Mouse (Mus musculus): ENCODE data around the gene Hist1h2bg. TPM values are rescaled to one million over a fixed set of nuclear protein-coding genes. Genes with fewer than 3 reads are reported as not detected.
"Not testable (repeated sequence)": the region's sequence is repeated elsewhere in the genome, so short reads cannot be mapped to it uniquely, and the experiment has no call there.

The Hist1h2bg gene
- polyA plus RNA-seq, 1 experiment from 2014 or later: 2.5 TPM

- Histone ChIP-seq H3K27me3 (no peaks in the 10 kb centered on the region), H3K9me3 (no peaks in the 10 kb centered on the region), H3K4me3 (peak overlapping the region; percentile 53), H3K36me3 (no peaks in the 10 kb centered on the region), H3K27ac (replicated peaks) (peak overlapping the region; percentile 90), H3K9ac (peak overlapping the region; percentile 63), H3K4me2 (peak overlapping the region; percentile 100), H3K4me1 (replicated peaks) (peaks cover 38% of the 10 kb centered on the region)
- WGBS: under 1% methylated on average over 53 of the region's 54 CpGs
- ATAC-seq (ENCODE audit: low FRiP score, low read depth): peak; percentile 79
These were observed 16.0 kb upstream of the Hist1h2bg start for GRCm38 (mm10) chr13:23554925-23555838.

GRCm38 (mm10) chr13:23555839-23556416 lies 15.3 kb upstream of the Hist1h2bg start:
- Histone ChIP-seq H3K9ac (peak overlapping the region; percentile 63), H3K27ac (replicated peaks) (peak overlapping the region; percentile 90), H3K4me1 (replicated peaks) (peaks cover 36% of the 10 kb centered on the region), H3K4me3 (peak overlapping the region; percentile 53), H3K4me2 (peak overlapping the region; percentile 100), H3K36me3 (no peaks in the 10 kb centered on the region), H3K9me3 (no peaks in the 10 kb centered on the region), H3K27me3 (no peaks in the 10 kb centered on the region)
- ATAC-seq (ENCODE audit: low FRiP score, low read depth): peak; percentile 88
- WGBS: 0% methylated on average over 18 of the region's 18 CpGs

DNA sequence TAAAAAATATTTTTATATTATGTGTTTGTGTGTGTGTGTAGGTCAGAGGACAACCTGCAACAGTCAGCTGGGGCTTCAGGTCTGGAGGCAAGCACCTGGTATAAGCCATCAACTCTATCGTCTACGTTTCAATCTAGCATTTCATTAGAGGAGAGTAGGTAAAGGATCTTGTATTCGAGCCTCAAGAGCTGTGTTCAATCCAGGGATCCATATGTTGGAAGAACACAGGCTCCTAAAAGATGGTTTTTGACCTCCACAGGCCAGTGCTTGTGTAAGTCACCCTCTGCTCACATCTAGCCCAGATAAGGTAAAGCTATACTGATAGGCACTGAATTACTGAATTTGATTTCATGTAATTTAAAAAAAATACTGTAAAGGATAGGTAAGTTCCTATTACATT lies 14.3 kb upstream of the Hist1h2bg start:
- ATAC-seq (ENCODE audit: low FRiP score, low read depth): no peak
- Histone ChIP-seq H3K27ac (replicated peaks) (0 out of 2 replicates have a peak overlapping the region, but pooled peaks have one; percentile 11), H3K4me2 (0 out of 2 replicates have a peak overlapping the region, but pooled peaks have one; percentile 100), H3K4me3 (no peak overlapping the region), H3K9me3 (no peaks in the 10 kb centered on the region), H3K36me3 (no peaks in the 10 kb centered on the region), H3K4me1 (replicated peaks) (peaks cover 32% of the 10 kb centered on the region), H3K9ac (no peak overlapping the region), H3K27me3 (no peaks in the 10 kb centered on the region)
- 75% methylated on average over 3 of the region's 3 CpGs for WGBS

GRCm38 (mm10) chr13:23560699-23561098 lies 10.5 kb upstream of the Hist1h2bg start:
- peaks cover 17% of the 10 kb centered on the region for H3K4me1 ChIP-seq (replicated peaks)
- not testable (repeated sequence) for H3K27ac ChIP-seq (replicated peaks); H3K4me3 ChIP-seq; H3K36me3 ChIP-seq; ATAC-seq (ENCODE audit: low FRiP score, low read depth); H3K27me3 ChIP-seq; H3K9me3 ChIP-seq; H3K9ac ChIP-seq
- H3K4me2 ChIP-seq: 0 out of 2 replicates have a peak overlapping the region, but pooled peaks have one; percentile 4
- 24% methylated on average over 2 of the region's 2 CpGs for WGBS

DNA sequence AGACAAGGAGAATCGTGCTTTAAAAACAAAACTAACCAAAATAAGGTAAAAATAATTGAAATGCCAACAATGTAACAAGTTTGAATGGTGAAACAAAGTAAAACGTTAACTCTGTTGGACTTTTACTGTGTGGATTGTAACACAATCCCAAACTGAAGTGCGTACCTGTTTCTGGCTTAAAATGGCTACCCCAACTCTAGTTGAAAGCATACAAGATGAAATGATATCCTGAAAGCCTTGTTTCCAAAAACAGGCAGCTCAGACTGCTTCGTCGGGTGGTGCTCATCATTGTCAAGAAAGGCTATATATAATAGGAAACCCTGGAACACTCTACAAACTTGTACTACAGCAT lies 9.7 kb upstream of the Hist1h2bg start:
- 0% methylated on average over 2 of the region's 5 CpGs for WGBS
- H3K27ac ChIP-seq (replicated peaks): peak overlapping the region; percentile 97
- ATAC-seq (ENCODE audit: low FRiP score, low read depth): not testable (repeated sequence)

DNA sequence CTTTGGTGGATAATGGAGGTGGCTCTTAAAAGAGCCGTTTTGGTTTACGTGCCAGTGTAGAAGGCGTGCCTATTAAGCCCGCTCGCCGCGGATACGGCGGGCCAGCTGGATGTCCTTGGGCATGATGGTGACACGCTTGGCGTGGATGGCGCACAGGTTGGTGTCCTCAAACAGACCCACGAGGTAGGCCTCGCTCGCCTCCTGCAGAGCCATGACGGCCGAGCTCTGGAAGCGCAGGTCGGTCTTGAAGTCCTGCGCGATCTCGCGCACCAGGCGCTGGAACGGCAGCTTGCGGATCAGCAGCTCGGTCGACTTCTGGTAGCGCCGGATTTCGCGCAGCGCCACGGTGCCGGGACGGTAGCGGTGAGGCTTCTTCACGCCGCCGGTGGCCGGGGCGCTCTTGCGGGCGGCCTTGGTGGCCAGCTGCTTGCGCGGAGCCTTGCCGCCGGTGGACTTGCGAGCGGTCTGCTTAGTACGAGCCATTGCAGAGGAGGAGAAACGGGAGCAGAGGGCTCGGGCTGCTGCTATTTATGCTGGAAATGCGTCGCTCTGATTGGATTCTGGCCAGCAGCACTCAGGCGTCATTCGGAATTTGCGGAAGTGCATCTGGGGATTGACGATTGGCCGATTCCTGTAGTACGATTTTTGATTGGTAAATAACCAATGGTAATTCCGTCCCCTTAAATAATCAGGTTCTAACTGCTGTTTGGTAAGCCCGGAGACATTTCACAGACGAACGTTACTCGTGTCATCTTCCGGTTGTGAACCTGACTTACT lies 9.1 kb upstream of the Hist1h2bg start, which contains the start of gene Hist1h3e:
Gene Hist1h3e (minus strand): TSS at position 487 of the 777 bp plus-strand sequence.
- Histone ChIP-seq H3K4me3 (peak within 1 kb of the TSS; percentile 49), H3K9ac (peak within 1 kb of the TSS; percentile 58), H3K4me2 (peak within 1 kb of the TSS; percentile 78), H3K27ac (replicated peaks) (peak within 1 kb of the TSS; percentile 97)
- H3K36me3 ChIP-seq; H3K27me3 ChIP-seq; H3K9me3 ChIP-seq; H3K4me1 ChIP-seq (replicated peaks): not testable (repeated sequence)
- under 1% methylated on average over 53 of the region's 67 CpGs for WGBS
- peak; percentile 97 for ATAC-seq (ENCODE audit: low FRiP score, low read depth)

More for the DNA sequence above, 9.7 kb upstream of the Hist1h2bg start:
- Histone ChIP-seq H3K4me3 (peak overlapping the region; percentile 49), H3K9ac (peak overlapping the region; percentile 58; the same call in 1 of the 2 replicates), H3K4me2 (peak overlapping the region; percentile 78), H3K4me1 (replicated peaks) (peaks cover 11% of the 10 kb centered on the region)
- H3K27me3 ChIP-seq, H3K36me3 ChIP-seq, H3K9me3 ChIP-seq: not testable (repeated sequence)

DNA sequence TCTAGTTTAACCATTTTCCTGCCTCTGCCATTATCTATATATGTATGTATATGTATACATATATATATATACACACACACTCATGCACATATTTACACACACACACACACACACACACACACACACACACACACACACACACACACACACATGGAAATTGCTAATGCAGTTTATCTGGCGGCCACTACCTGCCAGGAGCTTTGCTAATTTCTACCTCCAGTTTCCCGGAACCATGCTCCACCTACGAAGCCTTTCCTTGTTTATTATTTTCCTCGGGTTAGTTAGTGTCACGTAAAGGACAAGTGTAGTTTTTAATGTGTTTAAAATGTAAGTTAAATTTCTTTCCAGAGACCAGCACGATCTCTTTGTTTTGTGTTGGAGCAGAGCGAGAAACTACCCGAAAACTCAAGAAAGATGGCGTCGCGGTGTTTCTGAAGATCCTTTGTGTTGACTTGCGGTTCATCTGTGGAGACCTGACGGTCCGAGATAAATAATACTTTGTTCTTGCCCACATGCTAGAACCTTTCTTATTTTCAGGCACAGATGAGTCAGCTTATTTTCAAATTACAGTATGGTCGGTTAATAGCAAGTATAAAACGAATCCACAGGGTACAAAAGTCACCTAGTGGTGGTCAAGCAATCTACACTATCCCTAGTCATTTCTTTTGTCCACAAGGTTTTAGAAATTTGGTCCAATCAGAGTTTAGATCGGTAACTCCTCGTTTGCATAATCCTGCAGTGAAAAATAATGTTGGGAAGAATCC lies 8.3 kb upstream of the Hist1h2bg start:
- ATAC-seq (ENCODE audit: low FRiP score, low read depth): peak; percentile 68
- H3K4me1 ChIP-seq (replicated peaks): peaks cover 7% of the 10 kb centered on the region
- H3K36me3 ChIP-seq: no peaks in the 10 kb centered on the region
- H3K4me3 ChIP-seq: peak overlapping the region; percentile 49
- peak overlapping the region; percentile 97 for H3K27ac ChIP-seq (replicated peaks)
- 3% methylated on average over 18 of the region's 18 CpGs for WGBS
- peak overlapping the region; percentile 58 for H3K9ac ChIP-seq
- no peaks in the 10 kb centered on the region for H3K9me3 ChIP-seq
- peak overlapping the region; percentile 78 for H3K4me2 ChIP-seq
- no peaks in the 10 kb centered on the region for H3K27me3 ChIP-seq

DNA sequence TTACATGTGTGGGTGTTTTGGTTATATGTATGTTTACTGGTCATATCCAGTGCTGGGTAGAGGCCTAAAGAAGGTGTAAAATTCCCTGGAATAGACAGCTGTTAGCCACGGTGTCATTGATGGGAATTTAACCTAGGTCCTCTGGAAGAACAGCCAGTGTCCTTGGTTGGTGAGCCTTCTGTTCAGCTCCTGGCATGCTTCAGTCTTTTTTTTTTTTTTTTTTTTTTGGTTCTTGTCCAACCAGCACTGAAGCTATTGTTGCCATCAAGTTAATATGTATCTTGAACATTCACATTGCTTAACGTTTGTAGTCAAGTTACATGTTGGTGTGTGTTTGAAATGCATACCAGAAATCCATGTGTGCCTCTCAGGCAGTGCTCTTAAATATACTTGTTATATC lies 6.7 kb upstream of the Hist1h2bg start:
- Histone ChIP-seq H3K4me2 (no peak overlapping the region), H3K9me3 (no peaks in the 10 kb centered on the region), H3K4me3 (no peak overlapping the region), H3K27ac (replicated peaks) (no peak overlapping the region), H3K4me1 (replicated peaks) (peaks cover 8% of the 10 kb centered on the region), H3K9ac (no peak overlapping the region), H3K27me3 (no peaks in the 10 kb centered on the region), H3K36me3 (no peaks in the 10 kb centered on the region)
- 84% methylated on average over 2 of the region's 2 CpGs for WGBS
- ATAC-seq (ENCODE audit: low FRiP score, low read depth): no peak

- H3K9me3 ChIP-seq; H3K27me3 ChIP-seq; ATAC-seq (ENCODE audit: low FRiP score, low read depth); H3K36me3 ChIP-seq: not testable (repeated sequence)
- peaks cover 30% of the 10 kb centered on the region for H3K4me1 ChIP-seq (replicated peaks)
- H3K4me3 ChIP-seq: peak overlapping the region; percentile 44
- peak overlapping the region; percentile 96 for H3K27ac ChIP-seq (replicated peaks)
- 1% methylated on average over 28 of the region's 41 CpGs for WGBS
- peak overlapping the region; percentile 49 for H3K9ac ChIP-seq
- H3K4me2 ChIP-seq: peak overlapping the region; percentile 58
These were observed 755 bp upstream of the Hist1h2bg start for GRCm38 (mm10) chr13:23570261-23571021.

- Histone ChIP-seq H3K27ac (replicated peaks) (peak overlapping the region; percentile 96), H3K4me1 (replicated peaks) (peaks cover 38% of the 10 kb centered on the region), H3K9ac (peak overlapping the region; percentile 50), H3K4me3 (peak overlapping the region; percentile 44), H3K4me2 (peak overlapping the region; percentile 58)
- under 1% methylated on average over 18 of the region's 34 CpGs for WGBS
- H3K9me3 ChIP-seq; ATAC-seq (ENCODE audit: low FRiP score, low read depth); H3K27me3 ChIP-seq; H3K36me3 ChIP-seq: not testable (repeated sequence)
These were observed 465 bp downstream of the Hist1h2bg start for GRCm38 (mm10) chr13:23571504-23572217.
